Comparison of ENCODE assay signal across 32 mouse cellular contexts in the genomic region with DNA sequence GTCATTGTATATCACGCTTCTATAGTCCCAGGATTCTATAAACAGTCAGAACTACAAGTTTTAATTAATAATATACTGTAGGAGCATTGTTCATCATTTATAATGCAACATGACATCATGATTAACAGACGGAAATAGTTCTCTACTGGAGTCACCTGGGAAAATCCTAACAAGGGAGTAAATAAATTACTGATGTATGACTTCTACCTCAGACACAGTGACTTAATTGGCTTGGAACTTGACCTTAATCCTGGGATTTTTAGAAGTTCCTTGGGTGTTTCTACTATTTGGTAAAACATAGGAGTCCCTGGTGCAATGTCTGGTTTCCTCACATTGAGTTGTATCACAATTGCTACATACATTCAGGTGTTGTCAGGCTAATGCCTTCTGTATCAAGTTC.
"Had no signal": no experiment of that assay in that cellular context is flagged by ENCODE, and none has a peak within 500 bp of the region (broad histone marks: within the 10 kb centered on the region; RNA-seq: fewer than 3 reads in every experiment).

No protein-coding gene starts in this region.

- H3K27me3 ChIP-seq: limb, embryonic 12.5 days; limb, embryonic 13.5 days; limb, embryonic 15.5 days; liver, embryonic 12.5 days; liver, embryonic 13.5 days; liver, embryonic 15.5 days; lung, embryonic 15.5 days; megakaryocyte, embryonic 14.5 days; midbrain, embryonic 12.5 days; midbrain, embryonic 13.5 days; midbrain, embryonic 15.5 days; neural tube, embryonic 12.5 days had no signal

- H3K4me1 ChIP-seq: limb, embryonic 10.5 days; limb, embryonic 12.5 days; limb, embryonic 13.5 days; limb, embryonic 15.5 days; liver, embryonic 12.5 days; liver, embryonic 13.5 days; liver, embryonic 15.5 days; lung, embryonic 15.5 days; megakaryocyte, embryonic 14.5 days; midbrain, embryonic 10.5 days; midbrain, embryonic 12.5 days; midbrain, embryonic 13.5 days; midbrain, embryonic 15.5 days; neural tube, embryonic 12.5 days had no signal

- H3K4me3 ChIP-seq: limb, embryonic 10.5 days; limb, embryonic 12.5 days; limb, embryonic 13.5 days; limb, embryonic 15.5 days; liver, embryonic 12.5 days; liver, embryonic 13.5 days; liver, embryonic 15.5 days; lung, embryonic 15.5 days; megakaryocyte, embryonic 14.5 days; midbrain, embryonic 10.5 days; midbrain, embryonic 12.5 days; midbrain, embryonic 13.5 days; midbrain, embryonic 15.5 days; myocyte; neural tube, embryonic 12.5 days had no signal

- H3K36me3 ChIP-seq: limb, embryonic 10.5 days; limb, embryonic 12.5 days; limb, embryonic 13.5 days; limb, embryonic 15.5 days; liver, embryonic 12.5 days; liver, embryonic 13.5 days; liver, embryonic 15.5 days; lung, embryonic 15.5 days; midbrain, embryonic 10.5 days; midbrain, embryonic 12.5 days; midbrain, embryonic 13.5 days; midbrain, embryonic 15.5 days; neural tube, embryonic 12.5 days had no signal

- H3K9me3 ChIP-seq: limb, embryonic 10.5 days; limb, embryonic 12.5 days; limb, embryonic 13.5 days; limb, embryonic 15.5 days; liver, embryonic 12.5 days; liver, embryonic 13.5 days; liver, embryonic 15.5 days; lung, embryonic 15.5 days; megakaryocyte, embryonic 14.5 days; midbrain, embryonic 10.5 days; midbrain, embryonic 12.5 days; midbrain, embryonic 13.5 days; midbrain, embryonic 15.5 days; neural tube, embryonic 12.5 days had no signal

- ATAC-seq: liver, embryonic 12.5 days; liver, postnatal 0 days; lung, postnatal 0 days; midbrain, embryonic 13.5 days; midbrain, embryonic 15.5 days; midbrain, embryonic 16.5 days had no signal

- H3K4me2 ChIP-seq: limb, embryonic 12.5 days; limb, embryonic 13.5 days; limb, embryonic 15.5 days; liver, embryonic 11.5 days; liver, embryonic 12.5 days; liver, embryonic 13.5 days; liver, embryonic 15.5 days; lung, embryonic 14.5 days; lung, embryonic 15.5 days; midbrain, embryonic 11.5 days; midbrain, embryonic 12.5 days; midbrain, embryonic 13.5 days; midbrain, embryonic 15.5 days; neural tube, embryonic 12.5 days had no signal

- DNase-seq: left cerebral cortex, postnatal 4 days; liver; liver, embryonic 13.5 days; liver, postnatal 0 days; lung, adult 18-20 months; lung, adult 2 months; lung, embryonic 14.5 days; lung, postnatal 10 days; lung, postnatal 14 days; lung, postnatal 36 days; lung, postnatal 4 days; midbrain, embryonic 14.5 days had no signal

- H3K9ac ChIP-seq: limb, embryonic 12.5 days; limb, embryonic 13.5 days; limb, embryonic 15.5 days; liver, embryonic 12.5 days; liver, embryonic 13.5 days; liver, embryonic 14.5 days; liver, embryonic 15.5 days; liver, postnatal 0 days; lung, embryonic 14.5 days; lung, embryonic 15.5 days; midbrain, embryonic 12.5 days; midbrain, embryonic 13.5 days; midbrain, embryonic 15.5 days; neural tube, embryonic 12.5 days had no signal

- H3K27ac ChIP-seq: limb, embryonic 10.5 days; limb, embryonic 12.5 days; limb, embryonic 13.5 days; limb, embryonic 15.5 days; liver, embryonic 12.5 days; liver, embryonic 13.5 days; liver, embryonic 14.5 days; liver, embryonic 15.5 days; lung, embryonic 15.5 days; macrophage; midbrain, embryonic 10.5 days; midbrain, embryonic 12.5 days; midbrain, embryonic 13.5 days; midbrain, embryonic 15.5 days; neural tube, embryonic 12.5 days had no signal
